Mouse (Mus musculus) hindbrain, embryonic 13.5 days (tissue): ENCODE measurements at regions not wholly inside any gene's neighbourhood (a gene's known extent, or its start where the extent isn't known, plus 50 kb on each side); places are given as distances from the start of the nearest gene placed in this dataset.
A peak's percentile ranks its signal among the peaks of the same experiment; 100 is the strongest.

Source experiments
- ATAC-seq: fragments of 200-750 bp; cut with Nextera tagmentation; 2 replicates; pipeline ENCODE4 v1.8.0; 2017; ENCODE audit warnings: moderate TSS enrichment; ENCODE audit not compliant: low FRiP score
- H3K27ac ChIP-seq: fragments of 300-500 bp; sonication (generic); 2 replicates; pipeline ENCODE4 v1.5.1; 2015; ENCODE audit warnings: inconsistent platforms, mild to moderate bottlenecking, moderate library complexity
- H3K27me3 ChIP-seq: fragments of 300-500 bp; sonication (generic); 2 replicates; pipeline ENCODE4 v1.6.1; 2015; ENCODE audit warnings: mild to moderate bottlenecking, inconsistent platforms
- H3K36me3 ChIP-seq: fragments of 300-500 bp; sonication (generic); 2 replicates; pipeline ENCODE4 v1.6.1; 2015; ENCODE audit warnings: mild to moderate bottlenecking, inconsistent platforms
- H3K4me1 ChIP-seq: fragments of 300-500 bp; sonication (generic); replicated peaks from 2 replicates; pipeline ENCODE4 v1.6.1; 2015; ENCODE audit warnings: inconsistent platforms
- H3K4me2 ChIP-seq: fragments of 300-500 bp; sonication (generic); 2 replicates; pipeline ENCODE4 v1.6.1; 2015; ENCODE audit warnings: inconsistent platforms, mild to moderate bottlenecking, moderate library complexity
- H3K4me3 ChIP-seq: fragments of 300-500 bp; sonication (generic); 2 replicates; pipeline ENCODE4 v1.5.1; 2015; ENCODE audit warnings: mild to moderate bottlenecking, inconsistent platforms
- H3K9ac ChIP-seq: fragments of 300-500 bp; sonication (generic); 2 replicates; pipeline ENCODE4 v1.6.1; 2015; ENCODE audit warnings: mild to moderate bottlenecking, inconsistent platforms
- H3K9me3 ChIP-seq: fragments of 300-500 bp; sonication (generic); 2 replicates; pipeline ENCODE4 v1.6.1; 2016; ENCODE audit warnings: inconsistent platforms
- WGBS: fragments of 180-500 bp; shearing (Covaris S2); methylation state at CpG from one replicate; pipeline ENCODE4 v1.1.7; 2015; 5-methylcytosine and 5-hydroxymethylcytosine counted together

DNA sequence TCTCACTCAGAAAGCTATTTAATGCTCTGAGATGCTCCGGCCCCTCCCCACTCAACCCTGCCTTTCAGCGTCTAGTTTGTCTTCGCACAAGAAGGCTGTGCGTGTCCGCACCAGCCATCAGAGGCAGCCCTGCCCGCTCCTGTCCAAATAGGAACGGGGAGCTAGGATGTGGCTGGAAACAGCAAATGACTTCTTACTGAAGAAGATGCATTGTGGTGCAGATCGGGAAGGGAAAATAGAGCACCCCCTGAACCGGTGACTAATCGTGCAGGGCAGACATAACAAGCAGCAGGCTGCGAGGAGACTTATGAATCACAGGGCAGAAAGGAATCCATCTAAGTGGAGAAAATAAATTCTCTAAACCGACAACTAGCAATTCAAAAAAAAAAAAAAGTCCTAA lies 324.5 kb upstream of the Runx1 start:
- ATAC-seq, result no peak
- Histone ChIP-seq H3K9ac (no peak overlapping the region), H3K27me3 (no peaks in the 10 kb centered on the region), H3K9me3 (no peaks in the 10 kb centered on the region), H3K4me1 (0 out of 2 replicates have a peak, but pooled peaks cover 7% of the 10 kb centered on the region), H3K27ac (no peak overlapping the region), H3K4me2 (0 out of 2 replicates have a peak overlapping the region, but pooled peaks have one; percentile 9), H3K36me3 (no peaks in the 10 kb centered on the region), H3K4me3 (no peak overlapping the region)
- 63% methylated on average over 12 of the region's 12 CpGs for WGBS

DNA sequence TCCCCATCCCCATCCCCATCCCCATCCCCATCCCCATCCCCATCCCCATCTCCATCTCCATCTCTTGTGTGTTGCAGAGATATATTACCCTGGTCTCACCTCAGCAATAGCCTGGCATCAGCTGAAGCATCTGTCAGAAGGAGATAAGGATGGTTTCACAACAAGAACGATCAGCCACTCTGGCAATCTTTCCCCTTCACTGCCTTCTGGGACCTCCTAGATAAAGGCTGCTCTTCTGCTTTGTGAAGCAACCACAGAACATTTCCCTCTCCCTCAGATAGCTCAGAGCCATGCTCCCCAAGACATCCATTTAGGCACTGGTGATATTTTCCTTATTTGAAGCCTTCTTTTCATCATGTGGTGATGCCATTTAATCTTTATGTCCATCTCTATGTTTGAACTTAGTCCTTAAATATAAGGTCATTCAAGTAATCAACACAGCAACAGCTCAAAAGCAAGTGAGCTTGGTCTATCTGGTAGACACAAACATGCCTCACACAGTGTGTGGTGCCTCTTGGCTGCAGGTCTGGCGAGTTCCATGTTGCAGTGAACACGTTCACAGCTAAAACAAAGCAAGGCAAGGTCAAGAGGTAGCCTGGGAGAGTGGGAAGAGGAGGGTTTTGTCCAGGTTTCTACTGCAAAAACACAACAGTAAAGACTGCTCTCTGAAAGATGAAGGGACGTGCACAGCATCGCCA lies 321.7 kb upstream of the Runx1 start:
- H3K9me3 ChIP-seq, result no peaks in the 10 kb centered on the region
- no peak overlapping the region for H3K27ac ChIP-seq
- no peak for ATAC-seq
- H3K4me3 ChIP-seq, result no peak overlapping the region
- no peaks in the 10 kb centered on the region for H3K27me3 ChIP-seq
- 72% methylated on average over 5 of the region's 5 CpGs for WGBS
- H3K4me2 ChIP-seq, result no peak overlapping the region
- no peak overlapping the region for H3K9ac ChIP-seq
- no peaks in the 10 kb centered on the region for H3K36me3 ChIP-seq
- 0 out of 2 replicates have a peak, but pooled peaks cover 4% of the 10 kb centered on the region for H3K4me1 ChIP-seq

DNA sequence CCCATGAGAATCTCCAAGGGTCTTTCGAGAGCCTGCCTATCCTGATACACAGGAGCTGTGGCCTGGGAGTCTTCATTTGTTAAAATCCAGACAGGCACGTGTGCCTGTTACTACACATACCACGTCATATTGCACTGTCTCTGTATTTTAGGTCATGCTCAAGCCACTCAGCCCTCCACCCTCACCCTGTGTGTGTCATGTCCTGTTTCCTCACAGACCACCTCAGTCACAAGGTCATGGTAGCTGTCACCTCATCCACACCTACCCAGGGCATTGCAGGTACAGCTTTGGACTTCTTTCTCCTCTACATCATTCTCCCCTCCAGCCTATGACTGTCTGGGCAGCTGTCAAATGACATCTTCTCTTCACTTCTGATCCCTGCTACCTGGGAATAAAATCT lies 320.9 kb upstream of the Runx1 start:
- no peaks in the 10 kb centered on the region for H3K36me3 ChIP-seq
- no peaks in the 10 kb centered on the region for H3K27me3 ChIP-seq
- H3K9me3 ChIP-seq, result no peaks in the 10 kb centered on the region
- no peak overlapping the region for H3K4me2 ChIP-seq
- H3K27ac ChIP-seq, result no peak overlapping the region
- 0 out of 2 replicates have a peak, but pooled peaks cover 4% of the 10 kb centered on the region for H3K4me1 ChIP-seq
- no peak overlapping the region for H3K9ac ChIP-seq
- H3K4me3 ChIP-seq, result no peak overlapping the region
- WGBS, result 93% methylated on average over 3 of the region's 3 CpGs
- no peak for ATAC-seq

DNA sequence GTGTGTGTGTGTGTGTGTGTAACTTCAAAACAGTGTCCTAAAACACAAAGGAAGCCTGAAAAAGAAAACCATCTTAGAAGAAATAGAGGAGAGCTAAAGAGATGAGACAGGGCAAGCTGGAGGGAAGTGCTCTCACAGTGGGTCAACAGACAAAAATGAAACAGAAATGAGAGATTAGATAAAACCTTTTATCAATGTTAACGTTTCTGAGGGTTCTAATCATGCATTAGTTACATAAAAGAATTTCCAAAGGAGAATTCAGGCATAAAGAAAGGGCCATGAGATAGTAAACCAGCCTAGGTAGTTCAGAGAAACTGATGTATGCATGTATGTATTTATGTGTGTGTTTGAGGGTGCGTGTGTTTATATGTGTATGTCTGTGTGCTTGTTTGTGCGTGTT lies 319.7 kb upstream of the Runx1 start:
- Histone ChIP-seq H3K27me3 (no peaks in the 10 kb centered on the region), H3K4me3 (no peak overlapping the region), H3K27ac (no peak overlapping the region), H3K4me1 (0 out of 2 replicates have a peak, but pooled peaks cover 6% of the 10 kb centered on the region), H3K4me2 (no peak overlapping the region), H3K9ac (no peak overlapping the region), H3K36me3 (no peaks in the 10 kb centered on the region), H3K9me3 (no peaks in the 10 kb centered on the region)
- WGBS, result 73% methylated on average over 3 of the region's 3 CpGs
- ATAC-seq, result no peak

DNA sequence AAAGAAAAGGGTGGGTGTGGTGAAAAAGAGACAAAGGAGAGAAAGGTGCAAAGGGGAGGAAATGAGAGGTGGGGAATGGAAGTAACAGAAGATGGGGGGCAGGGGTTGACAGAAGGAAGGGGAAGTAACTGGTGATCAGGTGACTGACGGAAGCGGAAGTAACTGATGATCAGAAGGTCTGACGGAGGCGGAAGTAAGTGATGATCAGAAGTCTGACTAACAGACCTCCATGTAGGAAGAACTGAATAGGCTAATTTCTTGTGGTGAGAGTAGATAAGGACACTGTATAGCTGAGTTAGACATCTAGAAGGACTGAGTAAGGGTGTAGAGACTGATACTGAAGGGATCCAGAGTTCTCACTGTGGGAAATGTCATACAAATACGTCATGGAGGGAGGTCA lies 318.1 kb upstream of the Runx1 start:
- no peaks in the 10 kb centered on the region for H3K9me3 ChIP-seq
- H3K4me2 ChIP-seq, result no peak overlapping the region
- no peak overlapping the region for H3K27ac ChIP-seq
- H3K27me3 ChIP-seq, result no peaks in the 10 kb centered on the region
- H3K9ac ChIP-seq, result no peak overlapping the region
- no peaks in the 10 kb centered on the region for H3K36me3 ChIP-seq
- 93% methylated on average over 5 of the region's 5 CpGs for WGBS
- no peak for ATAC-seq
- no peak overlapping the region for H3K4me3 ChIP-seq
- H3K4me1 ChIP-seq, result 0 out of 2 replicates have a peak, but pooled peaks cover 6% of the 10 kb centered on the region

DNA sequence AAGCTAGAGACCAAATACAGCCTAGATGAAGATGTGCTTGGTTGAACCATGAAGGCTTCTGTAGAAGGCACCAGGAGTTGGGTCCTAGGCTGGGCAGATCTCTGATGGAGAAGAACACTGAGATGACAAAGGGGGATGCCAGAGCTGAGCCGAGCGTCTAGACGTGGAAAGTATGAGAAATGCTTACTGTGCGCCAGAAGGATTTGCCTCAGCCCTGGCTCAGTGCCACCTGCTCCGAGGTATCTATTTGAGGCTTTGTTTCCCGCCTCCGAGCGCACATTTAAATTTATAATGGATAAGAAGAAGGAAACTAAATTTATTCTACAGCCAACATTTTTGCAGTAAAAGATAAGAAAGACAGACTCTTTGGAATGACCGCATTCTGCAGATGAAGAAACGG lies 317.2 kb upstream of the Runx1 start:
- 0 out of 2 replicates have a peak, but pooled peaks cover 6% of the 10 kb centered on the region for H3K4me1 ChIP-seq
- H3K9ac ChIP-seq, result no peak overlapping the region
- no peak for ATAC-seq
- H3K27ac ChIP-seq, result no peak overlapping the region
- H3K36me3 ChIP-seq, result no peaks in the 10 kb centered on the region
- no peak overlapping the region for H3K4me2 ChIP-seq
- no peaks in the 10 kb centered on the region for H3K9me3 ChIP-seq
- 79% methylated on average over 10 of the region's 10 CpGs for WGBS
- H3K4me3 ChIP-seq, result no peak overlapping the region
- no peaks in the 10 kb centered on the region for H3K27me3 ChIP-seq

DNA sequence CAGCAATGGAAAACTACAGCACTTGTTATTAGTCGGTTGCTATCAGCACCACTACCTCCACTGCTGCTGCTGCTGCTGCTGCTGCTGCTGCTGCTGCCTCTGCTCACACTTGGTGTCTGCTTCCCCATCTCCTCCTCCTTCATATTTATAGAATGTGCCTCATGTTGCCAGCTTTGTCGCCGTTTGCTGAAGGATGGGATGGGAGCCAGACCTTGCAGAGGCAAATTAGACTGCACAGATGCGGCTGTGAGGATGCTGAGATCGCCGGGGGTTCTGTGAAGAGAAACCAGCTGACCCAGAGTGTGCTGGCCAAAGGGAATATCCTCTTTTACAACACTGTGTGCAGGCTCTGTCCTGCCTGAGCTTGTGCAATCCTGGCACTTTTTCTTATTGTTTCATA lies 316.0 kb upstream of the Runx1 start:
- H3K9ac ChIP-seq, result no peak overlapping the region
- no peak overlapping the region for H3K4me2 ChIP-seq
- H3K4me1 ChIP-seq, result 0 out of 2 replicates have a peak, but pooled peaks cover 6% of the 10 kb centered on the region
- ATAC-seq, result no peak
- WGBS, result 70% methylated on average over 6 of the region's 6 CpGs
- H3K27me3 ChIP-seq, result no peaks in the 10 kb centered on the region
- no peaks in the 10 kb centered on the region for H3K9me3 ChIP-seq
- no peak overlapping the region for H3K4me3 ChIP-seq
- H3K27ac ChIP-seq, result no peak overlapping the region
- no peaks in the 10 kb centered on the region for H3K36me3 ChIP-seq

DNA sequence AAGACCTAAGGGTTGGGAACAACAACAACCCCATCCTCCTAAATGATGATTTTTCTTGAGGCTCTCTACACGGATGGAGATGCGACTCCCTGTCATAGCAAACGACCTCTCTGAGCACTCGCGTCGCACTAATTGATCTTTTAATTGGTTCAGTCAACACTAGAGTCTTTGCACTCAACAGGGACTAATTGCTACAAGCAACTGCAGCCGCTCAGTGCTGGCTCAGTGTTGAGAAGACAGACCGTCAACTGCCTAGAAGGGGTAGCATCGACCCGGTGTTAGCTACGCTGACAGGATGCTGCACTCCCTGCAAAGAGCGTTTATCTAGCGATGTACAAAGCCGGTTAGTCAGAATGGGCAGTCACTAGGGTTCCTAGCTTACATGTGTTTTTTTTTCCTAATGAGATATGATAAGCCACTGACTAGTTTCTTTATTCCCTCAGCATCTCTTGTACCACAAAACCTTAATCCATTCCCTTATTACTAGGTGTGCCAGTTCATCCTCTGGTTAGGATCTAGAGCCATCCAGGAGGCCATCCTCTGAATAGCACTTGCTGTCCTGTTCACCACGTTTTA lies 314.7 kb upstream of the Runx1 start:
- H3K36me3 ChIP-seq, result no peaks in the 10 kb centered on the region
- ATAC-seq, result no peak

DNA sequence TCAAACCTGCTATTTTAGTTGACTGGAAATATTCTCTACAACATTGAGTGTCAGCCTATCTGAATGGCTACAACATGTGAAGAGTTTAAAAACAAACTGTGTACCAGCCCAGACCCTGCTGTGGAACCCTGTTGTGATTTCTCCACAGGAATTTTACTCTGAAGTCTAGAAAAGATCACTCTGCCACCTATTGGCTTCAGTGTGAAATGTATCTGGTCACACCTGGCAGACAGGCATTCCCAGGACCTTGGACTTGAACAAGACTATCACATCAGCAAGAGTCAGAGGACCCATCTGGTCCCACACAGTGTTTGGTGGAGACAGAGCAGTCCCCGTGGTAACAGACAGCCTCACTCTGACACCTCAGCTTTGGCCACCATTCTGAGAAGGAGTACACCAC lies 311.3 kb upstream of the Runx1 start:
- H3K4me1 ChIP-seq, result 0 out of 2 replicates have a peak, but pooled peaks cover 6% of the 10 kb centered on the region
- ATAC-seq, result no peak
- H3K27me3 ChIP-seq, result no peaks in the 10 kb centered on the region
- no peaks in the 10 kb centered on the region for H3K36me3 ChIP-seq
- H3K4me3 ChIP-seq, result no peak overlapping the region
- WGBS, result 67% methylated on average over 1 of the region's 1 CpGs
- no peak overlapping the region for H3K27ac ChIP-seq
- no peaks in the 10 kb centered on the region for H3K9me3 ChIP-seq
- H3K4me2 ChIP-seq, result no peak overlapping the region
- H3K9ac ChIP-seq, result no peak overlapping the region

More for the DNA sequence above, 314.7 kb upstream of the Runx1 start:
- 62% methylated on average over 15 of the region's 15 CpGs for WGBS
- 0 out of 2 replicates have a peak, but pooled peaks cover 6% of the 10 kb centered on the region for H3K4me1 ChIP-seq
- no peaks in the 10 kb centered on the region for H3K9me3 ChIP-seq
- no peak overlapping the region for H3K27ac ChIP-seq
- no peak overlapping the region for H3K4me2 ChIP-seq
- no peaks in the 10 kb centered on the region for H3K27me3 ChIP-seq
- H3K4me3 ChIP-seq, result no peak overlapping the region
- no peak overlapping the region for H3K9ac ChIP-seq

GRCm38 (mm10) chr16:93131404-93131803 lies 305.5 kb upstream of the Runx1 start:
- ATAC-seq, result no peak
- 96% methylated on average over 5 of the region's 5 CpGs for WGBS
- Histone ChIP-seq H3K27ac (no peak overlapping the region), H3K27me3 (no peaks in the 10 kb centered on the region), H3K4me3 (no peak overlapping the region), H3K4me1 (no peaks in the 10 kb centered on the region), H3K9ac (no peak overlapping the region), H3K4me2 (no peak overlapping the region), H3K36me3 (no peaks in the 10 kb centered on the region), H3K9me3 (no peaks in the 10 kb centered on the region)

GRCm38 (mm10) chr16:93130622-93131021 lies 304.7 kb upstream of the Runx1 start:
- H3K4me3 ChIP-seq, result no peak overlapping the region
- ATAC-seq, result no peak
- 87% methylated on average over 6 of the region's 6 CpGs for WGBS

GRCm38 (mm10) chr16:93123707-93124106 lies 297.8 kb upstream of the Runx1 start:
- ATAC-seq, result no peak
- H3K4me1 ChIP-seq, result no peaks in the 10 kb centered on the region
- H3K4me3 ChIP-seq, result no peak overlapping the region
- no peak overlapping the region for H3K9ac ChIP-seq
- 89% methylated on average over 8 of the region's 8 CpGs for WGBS
- H3K36me3 ChIP-seq, result no peaks in the 10 kb centered on the region
- no peaks in the 10 kb centered on the region for H3K9me3 ChIP-seq
- H3K27me3 ChIP-seq, result no peaks in the 10 kb centered on the region
- no peak overlapping the region for H3K4me2 ChIP-seq
- no peak overlapping the region for H3K27ac ChIP-seq

More at GRCm38 (mm10) chr16:93130622-93131021, 304.7 kb upstream of the Runx1 start:
- no peaks in the 10 kb centered on the region for H3K27me3 ChIP-seq
- no peak overlapping the region for H3K9ac ChIP-seq
- H3K9me3 ChIP-seq, result no peaks in the 10 kb centered on the region
- H3K36me3 ChIP-seq, result no peaks in the 10 kb centered on the region
- H3K4me1 ChIP-seq, result no peaks in the 10 kb centered on the region
- no peak overlapping the region for H3K27ac ChIP-seq
- H3K4me2 ChIP-seq, result no peak overlapping the region
